Mouse (Mus musculus) testis, postnatal 10 days (tissue): ENCODE measurements around the gene Dnah9.

Source experiments
- DNase-seq: peaks from one replicate; pipeline ENCODE4 v3.0.0; 2021; ENCODE audit warnings: low spot score

Dnah9 gene

GRCm38 (mm10) chr11:66167801-66168651 is at the start of gene Dnah9:
Gene Dnah9 (minus strand): TSS chr11:66168551.
- peak; percentile 87 for DNase-seq

- DNase-seq, result peak; percentile 64
These were observed 20.4 kb upstream of the Dnah9 start for GRCm38 (mm10) chr11:66188627-66189287.

GRCm38 (mm10) chr11:66188146-66188545 is 19.8 kb upstream of the Dnah9 start:
- no peak for DNase-seq

GRCm38 (mm10) chr11:66177781-66178180 is 9.4 kb upstream of the Dnah9 start:
- DNase-seq, result no peak

- DNase-seq, result no peak
These were observed 4.3 kb downstream of the Dnah9 start for GRCm38 (mm10) chr11:66164022-66164421.

GRCm38 (mm10) chr11:66140631-66141252 is 27.6 kb downstream of the Dnah9 start:
- DNase-seq, result no peak

- no peak for DNase-seq
These were observed 33.5 kb downstream of the Dnah9 start for GRCm38 (mm10) chr11:66134826-66135225.

- no peak for DNase-seq
These were observed 42.2 kb downstream of the Dnah9 start for GRCm38 (mm10) chr11:66126150-66126549.

GRCm38 (mm10) chr11:66124496-66124895 is 43.9 kb downstream of the Dnah9 start:
- DNase-seq, result no peak

GRCm38 (mm10) chr11:66122017-66122416 is 46.3 kb downstream of the Dnah9 start:
- peak; percentile 79 for DNase-seq

- DNase-seq, result no peak
These were observed 84.6 kb downstream of the Dnah9 start for GRCm38 (mm10) chr11:66083663-66084254.

- DNase-seq, result no peak
These were observed 95.4 kb downstream of the Dnah9 start for GRCm38 (mm10) chr11:66072921-66073320.

- no peak for DNase-seq
These were observed 109.4 kb downstream of the Dnah9 start for GRCm38 (mm10) chr11:66058956-66059355.

GRCm38 (mm10) chr11:66051294-66051693 is 117.1 kb downstream of the Dnah9 start:
- no peak for DNase-seq

GRCm38 (mm10) chr11:66049146-66049545 is 119.2 kb downstream of the Dnah9 start:
- no peak for DNase-seq

GRCm38 (mm10) chr11:66046594-66047193 is 121.7 kb downstream of the Dnah9 start:
- DNase-seq, result no peak

GRCm38 (mm10) chr11:66043635-66044034 is 124.7 kb downstream of the Dnah9 start:
- no peak for DNase-seq

- no peak for DNase-seq
These were observed 125.8 kb downstream of the Dnah9 start for GRCm38 (mm10) chr11:66042531-66042930.

- DNase-seq, result no peak
These were observed 142.6 kb downstream of the Dnah9 start for GRCm38 (mm10) chr11:66025728-66026127.

- no peak for DNase-seq
These were observed 192.5 kb downstream of the Dnah9 start for GRCm38 (mm10) chr11:65975871-65976270.

GRCm38 (mm10) chr11:65930796-65931195 is 237.6 kb downstream of the Dnah9 start:
- DNase-seq, result no peak

GRCm38 (mm10) chr11:65930359-65930758 is 238.0 kb downstream of the Dnah9 start:
- no peak for DNase-seq
